Mouse (Mus musculus): ENCODE measurements around the gene Usp6nl.

DNA sequence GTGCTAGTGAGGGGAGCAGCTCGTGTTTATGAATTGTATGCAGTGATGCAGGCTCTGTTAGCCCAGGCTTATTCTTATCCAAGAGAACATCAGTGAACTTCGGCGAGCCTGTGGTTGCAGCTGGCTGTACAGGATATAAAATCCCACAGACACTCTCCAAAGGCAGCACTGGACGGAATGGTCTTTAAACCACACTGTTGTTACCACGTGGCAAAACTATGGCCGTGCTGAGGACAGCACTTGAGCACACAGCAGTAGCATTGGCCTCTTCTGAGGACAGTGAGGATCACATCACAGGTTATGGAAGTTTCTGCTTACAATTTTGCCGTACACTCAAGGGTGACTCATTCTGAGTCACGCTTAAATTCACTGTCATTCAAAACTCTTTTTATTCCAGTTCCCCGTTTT is 44.1 kb downstream of the Usp6nl start:
- TF ChIP-seq POLR2A (IDR thresholded peaks at IDR 0.05; ENCODE audit: borderline replicate concordance, extremely low read depth, insufficient read depth, insufficient read length, poor library complexity, severe bottlenecking) = no peak
- TF ChIP-seq CTCF (IDR thresholded peaks at IDR 0.05; ENCODE audit: borderline replicate concordance, extremely low read depth, insufficient read depth, insufficient read length) = no peak
